Mouse (Mus musculus) liver, embryonic 14.5 days (tissue): Measurements from ENCODE around the gene Cd151. TPM values are rescaled to one million over a fixed set of nuclear protein-coding genes. Genes with fewer than 3 reads are reported as not detected.

Source experiments
- ATAC-seq: fragments of 200-750 bp; cut with Nextera tagmentation; 2 replicates; pipeline ENCODE4 v1.8.0; 2017; ENCODE audit warnings: moderate number of reproducible peaks, mild to moderate bottlenecking, moderate library complexity; ENCODE audit not compliant: insufficient read depth
- DNase-seq, 3 experiments: peaks; one replicate each; pipeline ENCODE4 v3.0.0-alpha.2; 2012 to 2013; ENCODE audit warnings: low read depth in 3 of 3, low spot score in 3 of 3
- H3K27ac ChIP-seq: fragments of 300-500 bp; sonication (generic); 2 replicates; pipeline ENCODE4 v1.5.1; 2014; ENCODE audit warnings: moderate library complexity, mild to moderate bottlenecking, control low read depth, inconsistent platforms
- H3K27me3 ChIP-seq: fragments of 300-500 bp; sonication (generic); 2 replicates; pipeline ENCODE4 v1.6.1; 2014; ENCODE audit warnings: mild to moderate bottlenecking, low read length, moderate library complexity; ENCODE audit not compliant: control insufficient read depth, insufficient read depth
- H3K36me3 ChIP-seq: fragments of 300-500 bp; sonication (generic); replicated peaks from 2 replicates; pipeline ENCODE4 v1.6.1; 2014; ENCODE audit warnings: low read depth; ENCODE audit not compliant: control insufficient read depth, insufficient read depth
- H3K4me1 ChIP-seq, 2 experiments: fragments of 200-500 bp in 1 of 2; fragments of 300-500 bp in 1 of 2; sonication (generic) in 1 of 2; replicated peaks; 2 replicates each; pipeline ENCODE4 v1.6.1; 2012 to 2014; ENCODE audit warnings: antibody characterized with exemption in 1 of 2, inconsistent platforms in 1 of 2, low read length in 1 of 2; ENCODE audit not compliant: control insufficient read depth in 2 of 2, insufficient read depth in 2 of 2
- H3K4me2 ChIP-seq: fragments of 300-500 bp; sonication (generic); 2 replicates; pipeline ENCODE4 v1.6.1; 2014; ENCODE audit warnings: low read depth, mild to moderate bottlenecking, control low read depth, moderate library complexity
- H3K4me3 ChIP-seq, 2 experiments: fragments of 200-500 bp in 1 of 2; fragments of 300-500 bp in 1 of 2; sonication (generic) in 1 of 2; 2 replicates each; pipeline ENCODE4 v1.5.1; 2012 to 2014; ENCODE audit warnings: low read depth in 2 of 2, low read length in 2 of 2, mild to moderate bottlenecking in 2 of 2, control low read depth in 1 of 2, inconsistent platforms in 1 of 2, moderate library complexity in 1 of 2; ENCODE audit not compliant: insufficient read depth in 1 of 2
- H3K9ac ChIP-seq: fragments of 300-500 bp; sonication (generic); replicated peaks from 2 replicates; pipeline ENCODE4 v1.6.1; 2014; ENCODE audit warnings: mild to moderate bottlenecking, control low read depth, moderate library complexity
- H3K9me3 ChIP-seq: fragments of 300-500 bp; sonication (generic); 2 replicates; pipeline ENCODE4 v1.6.1; 2016; ENCODE audit warnings: low read length, mixed read lengths; ENCODE audit not compliant: control insufficient read depth
- CTCF ChIP-seq: IDR thresholded peaks from 2 replicates; pipeline ENCODE4 v1.5.1; 2016; ENCODE audit warnings: antibody characterized with exemption, low read depth, control low read depth
- EP300 ChIP-seq: IDR thresholded peaks from 2 replicates; pipeline ENCODE4 v1.6.1; 2016; ENCODE audit warnings: antibody characterized with exemption, low read depth
- WGBS: fragments of 180-500 bp; shearing (Covaris S2); extraction: QIAGEN DNeasy Blood & Tissue Kit; methylation state at CpG from one replicate; pipeline ENCODE4 v1.1.7; 2014; ENCODE audit not compliant: insufficient replicate concordance; 5-methylcytosine and 5-hydroxymethylcytosine counted together
- polyA plus RNA-seq, 2 experiments: library from polyadenylated mRNA; depleted of rRNA in 1 of 2; stranded (reverse) in 1 of 2; unstranded in 1 of 2; fragments of >200 nt; fragmentation: Nextera tagmentation in 1 of 2; extraction: Ambion mirVana in 1 of 2; gene quantifications; 2 replicates each; pipeline versions ENCODE4 v1.2.1 to v1.2.3; 2012 to 2014

The Cd151 gene
- polyA plus RNA-seq, 2 experiments, result 13.8 to 20.0 TPM

GRCm38 (mm10) chr7:141463824-141464602 lies 3.2 kb upstream of the Cd151 start:
- Histone ChIP-seq H3K36me3 (no peaks in the 10 kb centered on the region), H3K4me2 (peak overlapping the region; percentile 25), H3K27ac (no peak overlapping the region), H3K9ac (no peak overlapping the region), H3K4me1 (peaks cover 17 to 20% of the 10 kb centered on the region in 2 experiments), H3K4me3 (no peak overlapping the region), H3K27me3 (peaks cover 63% of the 10 kb centered on the region), H3K9me3 (no peaks in the 10 kb centered on the region)
- TF ChIP-seq EP300 (no peak), CTCF (no peak)
- ATAC-seq, result no peak
- 26% methylated on average over 12 of the region's 12 CpGs for WGBS
- no peak for DNase-seq

GRCm38 (mm10) chr7:141464603-141465201 lies 2.5 kb upstream of the Cd151 start:
- no peak for TF ChIP-seq CTCF
- TF ChIP-seq EP300, result no peak
- Histone ChIP-seq H3K27ac (no peak overlapping the region), H3K9me3 (no peaks in the 10 kb centered on the region), H3K4me2 (peak overlapping the region; percentile 25), H3K4me3 (no peak overlapping the region; a peak in 1 of 4 replicates), H3K9ac (no peak overlapping the region), H3K4me1 (peaks cover 17 to 24% of the 10 kb centered on the region in 2 experiments), H3K36me3 (no peaks in the 10 kb centered on the region), H3K27me3 (peaks cover 63% of the 10 kb centered on the region)
- 12% methylated on average over 38 of the region's 38 CpGs for WGBS
- DNase-seq (no peak), ATAC-seq (no peak)

- no peak for DNase-seq
- Histone ChIP-seq H3K36me3 (no peaks in the 10 kb centered on the region; the same call in 1 of the 2 replicates), H3K4me3 (no peak overlapping the region), H3K27ac (no peak overlapping the region), H3K9me3 (no peaks in the 10 kb centered on the region), H3K4me1 (peaks cover 17 to 24% of the 10 kb centered on the region in 2 experiments), H3K9ac (no peak overlapping the region), H3K27me3 (peaks cover 59% of the 10 kb centered on the region), H3K4me2 (no peak overlapping the region)
- 48% methylated on average over 10 of the region's 10 CpGs for WGBS
- ATAC-seq, result no peak
- no peak for TF ChIP-seq EP300
- no peak for TF ChIP-seq CTCF
These were observed 1.7 kb upstream of the Cd151 start for GRCm38 (mm10) chr7:141465388-141466044.

- Histone ChIP-seq H3K27me3 (peaks cover 54% of the 10 kb centered on the region), H3K4me1 (peaks cover 17 to 24% of the 10 kb centered on the region in 2 experiments), H3K9me3 (no peaks in the 10 kb centered on the region), H3K4me3 (no peak overlapping the region), H3K36me3 (no peaks in the 10 kb centered on the region; the same call in 1 of the 2 replicates), H3K4me2 (no peak overlapping the region), H3K27ac (no peak overlapping the region), H3K9ac (no peak overlapping the region)
- ATAC-seq (no peak), DNase-seq (no peak)
- 57% methylated on average over 7 of the region's 7 CpGs for WGBS
- TF ChIP-seq CTCF (no peak), EP300 (no peak)
These were observed 1.2 kb upstream of the Cd151 start for GRCm38 (mm10) chr7:141466045-141466394.
